Mouse (Mus musculus) lung, adult 2 months (tissue): ENCODE measurements around the gene App. TPM values are rescaled to one million over a fixed set of nuclear protein-coding genes. Genes with fewer than 3 reads are reported as not detected.

Source experiments
- DNase-seq: peaks from one replicate; pipeline ENCODE4 v3.0.0; 2022
- H3K4me1 ChIP-seq: fragments of 200-500 bp; 2 replicates; pipeline ENCODE4 v1.6.1; 2011; ENCODE audit warnings: low read length; ENCODE audit not compliant: control insufficient read depth, insufficient read depth
- H3K4me3 ChIP-seq: fragments of 200-500 bp; replicated peaks from 2 replicates; pipeline ENCODE3; 2011; ENCODE audit warnings: low read depth, mild to moderate bottlenecking, control low read depth, low read length; ENCODE audit errors: extremely low read depth
- CTCF ChIP-seq: fragments of 200-500 bp; IDR thresholded peaks from 2 replicates; pipeline ENCODE4 v1.5.1; 2011; ENCODE audit warnings: mild to moderate bottlenecking, low read length, control low read depth; ENCODE audit not compliant: insufficient read depth
- POLR2A ChIP-seq: fragments of 200-500 bp; IDR thresholded peaks from 2 replicates; pipeline ENCODE4 v1.6.1; 2011; ENCODE audit warnings: low read depth, mild to moderate bottlenecking, control low read depth, low read length, borderline replicate concordance; ENCODE audit errors: extremely low read depth
- WGBS: fragments of 180-500 bp; shearing (Covaris S2); methylation state at CpG from one replicate; pipeline ENCODE4 v1.1.7; 2018; 5-methylcytosine and 5-hydroxymethylcytosine counted together
- polyA plus RNA-seq: library from polyadenylated mRNA; depleted of rRNA; stranded (reverse); fragments of >200 nt; gene quantifications from 2 replicates; pipeline ENCODE4 v1.2.3, GENCODE M21; 2012

App gene
- polyA plus RNA-seq, 1 experiment: 650 TPM

DNA sequence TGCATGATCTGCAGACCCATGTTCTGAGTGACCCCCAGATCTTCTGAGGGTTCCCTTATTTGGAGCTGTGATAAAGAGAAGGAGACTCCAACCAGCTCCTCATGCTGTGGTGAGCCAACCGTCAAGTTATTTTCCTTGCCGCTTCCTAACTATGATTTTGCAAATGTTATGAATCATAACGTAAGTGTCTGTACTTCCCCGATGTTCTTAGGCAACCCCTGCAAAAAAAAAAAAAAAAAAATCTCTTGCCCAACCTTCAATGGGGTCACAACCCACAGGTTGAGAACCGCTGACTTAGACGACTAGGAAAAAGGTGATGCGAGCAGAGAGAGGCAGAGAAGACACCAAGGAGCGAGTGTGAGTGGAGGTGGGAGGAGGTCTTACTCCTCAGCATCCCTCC, 21.1 kb downstream of the App start:
- Histone ChIP-seq H3K4me1 (peaks cover 25% of the 10 kb centered on the region), H3K4me3 (no peak overlapping the region)
- DNase-seq: no peak
- 53% methylated on average over 8 of the region's 8 CpGs for WGBS
- TF ChIP-seq POLR2A (no peak), CTCF (no peak)

DNA sequence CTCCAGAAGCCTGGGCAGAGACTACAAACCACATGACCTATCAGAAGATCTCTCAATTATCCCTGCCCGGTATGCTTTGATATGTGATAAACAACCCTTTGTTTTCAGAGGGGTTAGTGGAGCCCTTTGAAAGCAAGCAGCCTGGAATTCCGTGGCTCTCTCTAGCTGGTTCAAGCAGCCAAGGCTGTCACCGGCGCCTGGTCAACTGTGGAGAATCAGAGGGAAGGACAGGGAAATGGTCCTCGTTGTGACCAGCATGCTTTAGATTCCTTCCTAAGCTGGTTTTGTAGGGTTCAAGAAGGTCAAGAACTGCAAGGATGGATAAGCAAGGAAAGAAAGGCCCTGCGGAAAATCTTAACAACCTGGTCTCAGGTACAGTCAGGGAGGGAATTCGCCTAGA, 21.9 kb downstream of the App start:
- Histone ChIP-seq H3K4me1 (peaks cover 27% of the 10 kb centered on the region), H3K4me3 (no peak overlapping the region)
- 35% methylated on average over 7 of the region's 7 CpGs for WGBS
- DNase-seq: no peak
- TF ChIP-seq CTCF (no peak), POLR2A (no peak)

DNA sequence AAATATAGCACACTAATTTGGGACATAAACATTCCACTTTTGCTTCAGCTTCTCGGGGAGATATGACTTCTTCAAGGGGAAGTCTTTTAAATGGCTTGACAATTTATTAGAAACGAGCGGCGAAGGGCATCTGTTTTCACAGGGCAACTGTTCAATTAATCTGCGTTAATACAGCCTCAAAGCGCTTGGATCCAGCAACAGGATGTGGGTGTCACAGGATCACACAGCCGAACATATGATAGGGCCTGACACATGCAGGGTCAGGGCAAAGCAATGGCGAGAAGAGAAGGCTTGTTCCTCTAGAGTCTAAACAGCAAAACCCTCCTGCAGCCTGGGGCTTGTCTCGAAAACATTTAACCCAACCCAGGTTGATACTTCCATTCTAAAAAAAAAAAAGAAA, 22.7 kb downstream of the App start:
- H3K4me3 ChIP-seq: no peak overlapping the region
- no peak for DNase-seq
- TF ChIP-seq POLR2A (no peak), CTCF (no peak)
- 38% methylated on average over 9 of the region's 9 CpGs for WGBS
- H3K4me1 ChIP-seq: peaks cover 26% of the 10 kb centered on the region

DNA sequence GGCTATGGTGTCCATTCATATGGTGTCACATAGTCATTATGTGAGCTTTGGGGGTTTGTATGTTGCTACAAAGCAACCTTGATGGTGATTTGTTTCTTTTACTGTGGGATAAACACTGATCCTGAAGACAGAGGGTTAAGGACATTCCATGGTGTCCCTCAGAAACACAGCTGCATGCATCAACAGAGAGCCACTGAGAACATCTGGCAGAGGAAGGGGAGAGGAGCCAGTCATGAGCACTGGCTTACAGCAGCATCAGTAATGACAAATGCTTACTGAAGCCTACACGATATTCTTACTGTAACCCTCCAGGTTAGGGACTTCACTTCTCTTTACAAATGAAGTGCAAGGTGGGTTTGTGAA, 24.1 kb downstream of the App start:
- TF ChIP-seq POLR2A (no peak), CTCF (no peak)
- no peak for DNase-seq
- WGBS: 56% methylated on average over 1 of the region's 1 CpGs
- Histone ChIP-seq H3K4me1 (peaks cover 26% of the 10 kb centered on the region), H3K4me3 (no peak overlapping the region)

DNA sequence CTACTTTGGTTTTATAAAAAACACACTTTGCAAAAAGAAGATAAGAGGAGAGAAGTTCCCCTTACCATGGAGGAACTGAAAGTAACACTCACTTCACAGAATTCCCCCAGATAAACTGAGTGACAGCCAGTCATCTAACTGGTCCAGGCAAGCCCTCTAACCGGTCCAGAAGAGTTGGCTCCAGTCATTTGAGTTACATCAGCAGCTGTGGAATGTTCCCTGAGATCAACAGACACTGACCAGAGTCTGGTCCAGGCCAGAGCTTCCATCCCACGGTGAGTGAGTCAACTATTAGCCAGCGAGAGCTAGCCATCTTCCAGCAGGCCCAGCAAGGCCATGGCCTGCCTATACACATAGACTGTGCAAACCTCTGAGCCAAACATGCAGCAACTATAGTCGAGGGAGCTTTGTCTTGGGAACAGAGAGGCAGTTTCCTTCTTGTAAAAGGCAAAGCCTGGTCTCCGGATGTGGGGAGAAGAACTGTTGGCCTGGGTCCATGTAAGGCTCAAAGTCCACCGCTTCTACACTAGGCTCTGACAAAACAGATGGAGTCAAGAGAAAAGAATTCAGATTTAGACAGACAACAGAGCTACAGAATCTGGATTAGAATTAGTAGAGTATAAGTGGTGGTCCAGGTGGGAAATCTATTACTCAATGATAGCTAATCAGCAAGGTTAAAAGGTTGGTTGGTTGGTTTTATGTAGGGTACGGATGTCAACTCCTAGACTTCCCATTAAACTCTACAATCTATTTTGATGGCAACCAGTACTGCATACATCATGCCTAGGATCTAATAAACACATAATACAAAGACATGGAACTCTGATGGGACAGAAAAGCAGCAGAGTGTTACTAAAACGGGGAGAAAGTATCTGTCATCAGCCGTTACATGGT, 24.7 kb downstream of the App start:
- no peak for DNase-seq
- Histone ChIP-seq H3K4me3 (no peak overlapping the region), H3K4me1 (peaks cover 26% of the 10 kb centered on the region)
- TF ChIP-seq CTCF: no peak
- no peak for TF ChIP-seq POLR2A
- 32% methylated on average over 9 of the region's 9 CpGs for WGBS

DNA sequence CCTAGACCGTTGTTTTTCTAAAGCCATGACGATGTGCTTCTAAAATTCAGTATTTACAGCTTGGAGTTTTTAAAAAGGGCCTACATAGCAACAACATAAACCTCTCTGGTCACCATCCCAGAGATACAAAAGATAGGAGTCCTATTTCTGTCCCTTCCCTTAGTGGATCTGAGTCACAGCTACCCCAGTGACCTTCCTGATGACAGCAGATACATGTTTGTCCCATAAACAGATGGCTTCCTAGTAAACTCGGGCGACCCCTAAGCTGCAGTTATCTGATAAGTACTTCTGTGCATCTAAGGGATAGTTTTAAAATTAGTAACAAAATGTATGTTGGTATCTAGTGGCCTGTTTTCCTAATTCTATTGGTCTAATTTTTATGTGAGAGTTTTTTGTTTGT, 26.1 kb downstream of the App start:
- no peak for TF ChIP-seq POLR2A
- TF ChIP-seq CTCF: no peak
- Histone ChIP-seq H3K4me1 (peaks cover 18% of the 10 kb centered on the region), H3K4me3 (no peak overlapping the region)
- WGBS: 38% methylated on average over 4 of the region's 4 CpGs
- DNase-seq: no peak

DNA sequence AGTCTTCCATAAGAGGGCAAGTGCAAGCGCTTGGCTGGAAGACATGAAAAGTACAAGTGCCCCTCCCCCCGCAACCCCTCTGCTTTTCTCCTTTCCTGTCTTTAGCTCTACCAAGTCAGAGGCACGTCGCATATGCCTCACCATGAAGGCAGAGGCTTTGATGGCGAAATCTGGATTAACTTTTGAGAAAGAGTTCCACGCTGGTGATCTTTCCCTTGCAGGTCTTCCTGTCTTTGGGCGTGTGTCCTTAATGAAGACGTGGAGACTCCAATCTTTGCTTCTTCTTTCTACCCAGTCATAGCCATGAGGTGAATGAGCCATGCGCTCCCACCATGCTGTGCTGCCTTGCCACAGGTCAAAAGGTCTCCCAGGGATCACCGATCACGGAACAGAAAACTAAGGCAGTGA, 27.8 kb downstream of the App start:
- Histone ChIP-seq H3K4me3 (no peak overlapping the region), H3K4me1 (peaks cover 15% of the 10 kb centered on the region)
- DNase-seq: no peak
- TF ChIP-seq POLR2A (no peak), CTCF (no peak)
- 90% methylated on average over 11 of the region's 11 CpGs for WGBS

DNA sequence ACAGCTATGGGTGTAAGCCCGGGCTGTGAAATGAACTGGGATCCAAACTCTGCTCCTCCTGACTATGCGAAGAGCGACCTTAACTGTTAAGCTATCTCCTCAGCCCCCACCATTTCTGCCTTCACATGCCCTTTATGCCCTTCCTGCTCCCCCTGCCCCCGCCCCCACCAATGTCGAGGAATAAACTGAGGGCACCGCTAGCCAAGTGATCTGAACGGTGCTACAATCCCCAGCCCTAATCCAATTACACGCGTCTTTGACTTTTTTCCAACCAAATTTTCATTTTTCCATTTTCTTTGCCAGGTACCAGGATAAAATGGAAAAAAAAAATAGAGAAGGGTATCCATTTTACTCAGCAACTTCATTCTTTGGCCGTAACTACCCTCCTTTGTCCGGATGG, 28.2 kb downstream of the App start:
- DNase-seq: no peak
- WGBS: 87% methylated on average over 11 of the region's 11 CpGs
- H3K4me1 ChIP-seq: peaks cover 15% of the 10 kb centered on the region
- TF ChIP-seq POLR2A: no peak
- no peak for TF ChIP-seq CTCF
- no peak overlapping the region for H3K4me3 ChIP-seq

DNA sequence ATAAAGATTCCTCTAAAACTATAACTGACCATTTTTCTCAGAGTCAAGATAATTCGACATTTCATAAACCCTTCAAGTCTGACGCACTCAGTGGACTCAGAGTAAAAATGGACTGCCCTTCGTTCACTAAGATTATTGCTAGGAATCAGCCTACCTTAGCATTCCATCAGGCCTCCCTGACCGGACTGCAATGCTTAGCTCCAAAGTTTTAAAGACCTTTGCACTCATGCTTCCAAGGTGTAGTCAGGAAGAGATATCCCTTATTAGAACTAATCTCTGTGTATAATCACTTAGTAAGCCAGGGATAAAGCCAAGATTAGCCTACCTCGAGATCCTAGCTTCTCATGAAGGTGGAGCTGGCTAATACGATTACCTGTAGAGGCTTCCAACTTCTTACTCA, 29.2 kb downstream of the App start:
- peaks cover 19% of the 10 kb centered on the region for H3K4me1 ChIP-seq
- WGBS: 82% methylated on average over 6 of the region's 6 CpGs
- DNase-seq: no peak
- H3K4me3 ChIP-seq: no peak overlapping the region
- TF ChIP-seq CTCF: no peak
- TF ChIP-seq POLR2A: no peak

DNA sequence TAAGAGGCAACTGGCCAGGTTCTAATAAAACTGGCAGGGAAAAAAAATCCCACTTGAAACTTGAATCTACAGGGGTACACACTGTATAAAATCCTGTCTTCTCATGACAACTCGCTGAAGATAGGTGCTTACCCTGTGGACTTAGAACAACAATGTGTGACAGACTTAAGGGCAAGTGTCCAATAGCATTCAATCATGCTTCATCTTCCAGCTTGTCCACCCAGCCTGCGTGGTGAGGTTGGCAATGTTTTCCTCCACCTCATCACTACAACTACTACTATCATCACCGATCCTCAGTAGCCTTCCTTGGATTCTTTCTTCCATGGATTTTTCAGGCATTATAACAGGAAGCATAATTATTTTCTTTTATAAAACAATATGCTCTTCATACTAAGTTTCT, 29.7 kb downstream of the App start:
- no peak overlapping the region for H3K4me3 ChIP-seq
- DNase-seq: no peak
- WGBS: 40% methylated on average over 3 of the region's 3 CpGs
- no peak for TF ChIP-seq POLR2A
- no peak for TF ChIP-seq CTCF
- H3K4me1 ChIP-seq: peaks cover 20% of the 10 kb centered on the region

DNA sequence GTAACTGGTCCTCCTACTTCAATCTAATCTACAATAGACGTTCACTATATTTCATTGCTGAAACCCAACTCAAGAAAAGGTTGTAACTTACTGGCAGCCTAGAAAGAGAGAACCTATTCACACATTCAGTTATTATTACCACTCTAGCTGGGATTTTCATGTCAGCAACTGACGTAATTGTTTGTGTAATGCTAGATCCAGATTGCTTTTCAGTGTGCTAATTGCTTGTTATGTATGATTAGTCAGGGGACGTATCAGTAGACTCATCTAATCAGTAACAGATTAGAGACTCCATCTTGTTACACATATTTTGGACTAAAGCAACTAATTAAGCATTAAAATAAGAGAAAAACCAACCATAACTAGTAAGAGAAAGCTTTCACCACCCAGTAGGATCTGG, 30.4 kb downstream of the App start:
- DNase-seq: no peak
- TF ChIP-seq CTCF (no peak), POLR2A (no peak)

More for the DNA sequence above, 30.4 kb downstream of the App start:
- 65% methylated on average over 3 of the region's 3 CpGs for WGBS
- Histone ChIP-seq H3K4me1 (peaks cover 17% of the 10 kb centered on the region), H3K4me3 (no peak overlapping the region)
